Mouse (Mus musculus): Measurements from ENCODE around the gene Tspan13.
A peak's percentile ranks its signal among the peaks of the same experiment; 100 is the strongest.

Gene Tspan13

GRCm38 (mm10) chr12:36030660-36031363 lies 11.5 kb downstream of the Tspan13 start:
- DNase-seq, result no peak

- no peak for DNase-seq
These were observed 12.6 kb downstream of the Tspan13 start for GRCm38 (mm10) chr12:36029687-36030086.

DNA sequence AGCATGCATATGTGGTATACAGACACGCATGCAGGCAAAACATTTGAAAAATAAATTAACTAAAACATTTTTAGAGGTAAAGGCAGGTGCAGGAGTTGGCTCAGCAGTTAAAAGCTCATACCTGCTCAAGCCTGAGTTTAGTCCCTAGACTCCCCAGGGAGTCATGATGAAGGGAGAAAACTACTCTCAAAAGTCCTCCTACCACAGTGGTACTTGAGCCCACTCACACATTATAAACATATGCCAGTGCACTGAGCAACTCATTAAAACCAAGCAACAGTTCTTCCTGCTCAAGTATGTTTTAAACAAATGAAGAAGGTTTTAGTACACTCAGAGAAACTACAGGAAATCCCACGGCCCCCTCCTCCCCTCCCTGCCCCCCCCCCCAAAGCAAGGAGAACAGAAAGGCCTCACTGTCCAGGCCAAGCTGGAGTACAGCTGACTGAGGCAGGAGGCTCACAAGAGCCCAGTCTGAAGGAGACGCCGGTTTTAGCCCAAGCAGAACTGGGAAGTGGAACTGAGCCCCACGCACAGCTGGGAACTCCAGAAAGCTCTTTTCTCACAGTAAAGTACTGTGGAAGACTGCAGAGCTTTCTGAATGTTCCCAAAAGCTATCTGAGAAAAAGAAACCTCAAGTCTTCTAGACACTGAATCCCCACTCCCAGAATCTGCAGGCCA lies 13.2 kb downstream of the Tspan13 start:
- no peak for DNase-seq

GRCm38 (mm10) chr12:36027171-36027570 lies 15.1 kb downstream of the Tspan13 start:
- no peak for DNase-seq

GRCm38 (mm10) chr12:36026126-36026525 lies 16.2 kb downstream of the Tspan13 start:
- DNase-seq, result no peak

DNA sequence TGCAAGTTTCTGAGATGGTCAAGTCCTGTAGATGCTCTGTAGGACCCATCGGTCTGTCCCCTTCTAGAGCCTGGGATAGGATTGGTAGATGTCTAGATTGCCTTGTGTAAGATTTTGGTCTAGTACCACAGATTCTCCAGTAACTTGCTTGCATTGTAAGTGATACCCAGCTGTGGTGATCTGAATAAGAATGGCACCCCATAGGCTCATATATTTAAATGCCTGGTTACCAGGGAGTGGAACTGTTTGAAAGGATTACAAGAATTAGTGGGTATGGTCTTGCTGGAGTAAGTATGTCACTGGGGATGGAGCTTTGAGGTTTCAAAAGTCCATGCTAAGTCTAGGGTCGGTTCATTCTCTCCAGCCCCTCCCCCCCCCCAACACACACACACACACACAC lies 21.6 kb downstream of the Tspan13 start:
- no peak for DNase-seq

DNA sequence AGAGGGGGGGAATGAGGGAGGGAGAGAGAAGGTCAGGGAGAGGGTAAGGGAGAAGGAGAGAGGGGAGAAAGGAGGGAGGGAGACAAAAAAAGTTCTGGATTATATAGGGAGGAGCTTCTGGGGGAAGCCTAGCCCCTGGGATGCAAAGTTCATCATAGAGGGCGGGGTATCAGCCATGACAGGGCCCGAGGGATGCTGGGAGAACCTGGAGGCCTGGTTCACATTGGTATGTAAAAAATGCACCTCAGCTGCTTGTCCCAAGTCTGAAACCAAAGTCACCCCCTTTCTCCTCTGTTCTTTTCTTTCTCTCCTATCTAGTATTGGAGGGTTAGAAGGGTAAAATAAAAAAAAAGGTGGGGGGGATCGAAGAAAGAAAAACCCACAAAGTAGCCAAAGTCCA lies 22.2 kb downstream of the Tspan13 start:
- DNase-seq, result no peak

DNA sequence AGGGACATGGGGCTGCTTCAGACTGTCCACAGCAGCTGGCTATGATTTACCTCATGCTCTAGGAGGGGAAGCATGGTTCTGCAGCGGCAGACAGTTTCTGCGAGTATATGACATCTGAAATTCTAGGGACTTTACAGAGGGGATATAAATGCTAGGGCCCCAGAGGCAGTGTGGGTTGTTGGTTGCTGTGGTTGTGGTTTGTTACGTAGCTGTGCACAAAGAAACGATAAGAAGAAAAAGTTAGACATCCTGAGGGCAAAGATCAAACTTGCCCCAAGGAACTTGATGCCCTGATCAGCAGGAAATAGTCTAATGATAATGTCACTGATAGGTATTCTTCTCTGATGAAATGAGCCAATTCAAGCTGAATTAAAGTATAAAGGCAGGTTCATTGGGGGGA lies 22.7 kb downstream of the Tspan13 start:
- DNase-seq, result no peak

GRCm38 (mm10) chr12:36017791-36018190 lies 24.5 kb downstream of the Tspan13 start:
- no peak for DNase-seq

DNA sequence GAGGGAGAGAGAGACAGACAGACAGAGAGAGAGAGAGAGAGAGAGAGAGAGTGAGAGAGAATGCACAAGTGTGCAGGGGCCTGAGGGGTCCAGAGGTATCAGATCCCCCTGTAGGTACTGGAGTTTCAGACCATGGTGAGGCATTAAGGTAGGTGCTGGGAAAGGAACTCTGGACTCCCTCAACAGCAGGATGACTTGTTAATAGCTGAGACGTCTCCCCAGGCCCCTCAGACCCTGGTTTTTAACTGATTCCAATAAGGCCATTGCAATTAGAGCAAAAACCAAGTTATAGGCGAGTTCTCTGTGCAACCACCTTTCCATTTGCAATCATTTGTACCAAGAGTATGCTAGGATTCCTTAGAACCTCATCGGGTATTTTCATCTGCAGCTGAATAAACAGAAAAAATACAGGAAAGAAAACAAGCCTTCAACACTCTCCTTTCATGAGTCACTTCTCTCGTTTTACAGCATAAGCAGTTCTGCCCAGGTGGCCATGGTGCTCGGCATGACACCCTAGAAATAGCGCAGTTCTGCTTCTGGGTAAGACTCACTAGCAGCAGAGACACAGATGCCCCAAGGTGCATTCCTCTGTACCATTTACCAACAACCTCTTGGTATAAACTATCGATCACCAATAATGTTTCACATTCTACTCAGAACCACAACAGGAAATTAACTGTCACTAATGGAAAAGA lies 28.9 kb downstream of the Tspan13 start:
- no peak for DNase-seq

DNA sequence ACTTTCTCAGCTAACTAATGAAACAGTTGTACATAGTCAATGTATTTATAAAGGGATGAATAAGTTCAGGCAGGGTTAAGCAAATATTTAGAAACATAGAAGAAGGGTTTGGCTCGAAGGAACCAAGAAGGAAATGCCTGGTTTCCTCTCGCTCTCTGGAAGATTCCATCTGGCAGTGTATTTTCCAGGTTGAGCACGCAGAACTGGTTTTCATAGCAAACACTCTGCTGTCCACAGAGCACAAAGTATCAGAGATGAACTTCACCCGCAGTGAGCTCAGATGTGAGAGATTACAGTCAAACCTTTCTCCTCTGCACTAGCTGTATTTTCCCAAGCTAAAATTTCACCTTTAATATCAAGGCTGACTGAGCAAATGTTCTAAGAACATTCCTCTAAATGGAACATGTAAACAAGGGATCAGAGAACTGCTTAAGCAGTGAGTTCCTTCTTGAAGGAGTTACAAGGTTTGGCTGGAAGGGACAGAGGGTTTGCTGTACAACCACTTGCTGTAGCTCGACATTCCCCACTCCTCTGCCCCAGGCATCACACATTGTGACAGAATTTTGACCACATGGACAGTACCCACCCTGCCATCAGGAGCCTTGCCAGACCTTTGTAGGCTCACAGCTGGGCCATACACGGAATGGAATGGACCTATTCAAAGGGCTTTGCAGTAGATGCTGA lies 33.8 kb downstream of the Tspan13 start:
- DNase-seq, result no peak

- DNase-seq, result no peak
These were observed 34.7 kb downstream of the Tspan13 start for GRCm38 (mm10) chr12:36007581-36007980.

GRCm38 (mm10) chr12:36004714-36005113 lies 37.6 kb downstream of the Tspan13 start:
- DNase-seq, result no peak

DNA sequence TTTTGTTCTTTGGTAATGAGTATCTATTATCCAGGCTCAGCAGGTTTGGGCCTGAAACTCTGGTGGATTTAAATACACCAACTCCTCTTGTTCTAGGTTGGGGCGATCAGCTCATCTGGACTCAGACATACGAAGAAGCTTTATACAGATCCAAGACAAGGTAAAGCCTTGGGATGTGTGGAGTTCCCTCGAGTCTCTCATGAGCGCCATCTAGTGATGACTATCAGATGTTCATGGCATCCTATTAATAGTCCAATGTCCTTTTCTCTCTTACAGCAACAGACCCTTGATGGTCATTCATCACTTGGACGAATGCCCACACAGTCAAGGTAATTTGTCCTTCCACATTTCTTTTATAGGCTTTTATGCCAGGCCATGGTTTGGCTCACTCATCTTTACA lies 46.5 kb downstream of the Tspan13 start:
- DNase-seq, result peak; percentile 10

GRCm38 (mm10) chr12:35994098-35994497 lies 48.2 kb downstream of the Tspan13 start:
- DNase-seq, result no peak

DNA sequence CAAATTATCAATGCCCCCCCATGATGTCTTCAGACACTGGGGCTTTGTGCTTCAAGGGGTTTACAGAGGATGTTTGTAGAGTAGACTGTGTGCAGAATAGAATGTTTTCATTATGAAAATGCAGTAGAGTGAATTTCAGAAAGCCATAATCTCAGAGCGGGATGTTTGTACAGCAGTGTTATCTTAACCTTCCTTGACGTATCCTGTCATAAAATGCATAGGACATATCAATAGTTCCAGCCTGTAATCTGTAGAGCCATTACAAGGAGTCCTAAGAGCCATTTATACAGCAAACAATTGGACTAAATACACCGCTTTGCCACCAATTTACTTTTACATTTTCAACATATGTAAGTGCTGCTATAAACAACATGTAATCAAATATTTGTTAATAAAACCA lies 48.7 kb downstream of the Tspan13 start:
- DNase-seq, result no peak

DNA sequence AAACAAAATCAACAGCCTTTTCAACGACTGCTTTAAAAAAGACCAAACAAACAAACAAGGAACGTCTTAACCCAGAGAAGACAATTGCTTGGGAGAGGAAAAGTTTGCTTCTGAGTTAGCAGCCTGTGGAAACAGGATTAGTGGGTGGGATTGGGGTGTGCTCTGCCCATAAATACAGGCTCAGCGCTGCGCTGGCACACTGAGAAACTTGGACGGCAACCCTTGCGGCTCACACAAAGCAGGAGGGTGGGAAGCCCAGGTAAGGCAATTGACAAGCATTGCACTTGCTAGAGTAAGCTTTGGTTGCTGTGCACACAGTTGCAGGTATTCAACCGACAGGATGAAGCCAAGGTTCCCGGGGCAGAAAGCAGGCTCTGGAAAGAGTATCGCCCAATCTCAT lies 49.6 kb downstream of the Tspan13 start, which contains the start of gene Agr2:
TSS of gene Agr2 (plus strand) at position 197 of the 400 bp plus-strand sequence.
- DNase-seq, result no peak

DNA sequence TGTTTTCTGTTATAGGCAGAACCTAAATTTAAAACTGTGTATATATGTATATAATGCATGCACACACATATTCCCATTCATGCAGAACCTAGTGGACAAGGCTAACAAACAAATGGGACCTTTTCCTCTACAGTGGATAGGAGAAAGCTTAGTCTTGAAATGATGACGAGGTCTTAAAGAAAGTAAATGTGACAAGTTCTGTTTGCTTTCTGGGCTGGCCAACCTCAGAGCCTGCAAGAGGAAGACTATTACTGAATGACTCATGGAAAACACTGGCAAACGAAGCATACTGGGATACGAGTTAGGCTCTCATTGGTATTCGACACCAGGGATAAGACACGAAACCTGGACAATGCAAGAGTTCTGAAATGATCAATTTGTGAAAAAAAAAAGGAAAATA lies 57.6 kb downstream of the Tspan13 start:
- no peak for DNase-seq

DNA sequence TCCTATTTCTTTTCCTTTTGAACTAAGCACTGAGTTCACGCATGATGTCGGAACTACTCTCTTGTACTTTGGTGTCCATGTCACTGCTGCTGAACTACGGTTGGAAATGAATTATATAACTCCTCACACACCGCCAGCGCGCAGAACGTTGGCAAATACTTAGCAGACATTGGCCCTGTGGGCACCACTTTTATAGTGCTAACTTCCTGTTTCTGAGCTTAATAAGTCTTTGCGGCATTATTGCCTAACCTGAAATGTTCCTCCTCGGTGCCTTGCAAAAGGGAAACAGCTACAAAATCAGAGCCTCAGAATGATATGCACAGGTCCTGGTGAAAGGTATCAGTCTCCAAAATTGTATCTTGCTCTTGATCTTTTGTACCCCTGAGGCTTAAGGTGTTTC lies 58.8 kb downstream of the Tspan13 start:
- DNase-seq, result no peak

GRCm38 (mm10) chr12:35981732-35982360 lies 60.5 kb downstream of the Tspan13 start:
- no peak for DNase-seq

GRCm38 (mm10) chr12:35979625-35980024 lies 62.7 kb downstream of the Tspan13 start:
- no peak for DNase-seq

GRCm38 (mm10) chr12:35977633-35978246 lies 64.6 kb downstream of the Tspan13 start:
- no peak for DNase-seq

Data from cerebellum, adult 9-11 months (tissue).